Mouse (Mus musculus): ENCODE data around the gene Zdhhc20.

DNA sequence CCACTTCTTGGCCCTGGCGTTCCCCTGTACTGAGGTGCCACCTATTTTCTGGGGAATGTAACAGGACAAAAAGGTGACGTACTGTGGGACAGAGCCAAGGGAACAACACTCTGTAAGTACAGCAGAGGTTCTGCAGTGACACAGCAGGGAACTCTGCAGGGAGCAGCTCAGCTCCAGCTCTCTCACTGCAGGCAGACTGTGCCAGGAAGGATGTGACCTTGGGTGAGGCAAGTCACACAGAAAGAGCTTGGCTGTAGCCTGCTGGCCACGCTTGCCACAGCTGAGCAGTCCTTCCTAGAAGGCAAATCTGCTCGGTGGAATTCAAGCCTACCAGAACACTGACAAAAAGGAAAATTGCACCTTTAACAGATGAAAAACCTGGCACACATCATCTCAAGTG lies 8.3 kb downstream of the Zdhhc20 start:
- TF ChIP-seq CTCF (IDR thresholded peaks at IDR 0.05; ENCODE audit: low read depth, low read length) (no peak), GATA1 (IDR thresholded peaks at IDR 0.05; ENCODE audit: borderline replicate concordance, low read length) (no peak), TAL1 (conservative IDR thresholded peaks at IDR 0.05; ENCODE audit: low read depth, low read length) (no peak)
